Mouse (Mus musculus) kidney, postnatal 36 days (tissue): ENCODE results near the gene Mettl23.
"Not testable (repeated sequence)": the region's sequence is repeated elsewhere in the genome, so short reads cannot be mapped to it uniquely, and the experiment has no call there.

Source experiments
- DNase-seq, 2 experiments: peaks; one replicate each; pipeline ENCODE4 v3.0.0; 2021 to 2022; ENCODE audit warnings: mixed read lengths in 2 of 2

Mettl23 gene

DNA sequence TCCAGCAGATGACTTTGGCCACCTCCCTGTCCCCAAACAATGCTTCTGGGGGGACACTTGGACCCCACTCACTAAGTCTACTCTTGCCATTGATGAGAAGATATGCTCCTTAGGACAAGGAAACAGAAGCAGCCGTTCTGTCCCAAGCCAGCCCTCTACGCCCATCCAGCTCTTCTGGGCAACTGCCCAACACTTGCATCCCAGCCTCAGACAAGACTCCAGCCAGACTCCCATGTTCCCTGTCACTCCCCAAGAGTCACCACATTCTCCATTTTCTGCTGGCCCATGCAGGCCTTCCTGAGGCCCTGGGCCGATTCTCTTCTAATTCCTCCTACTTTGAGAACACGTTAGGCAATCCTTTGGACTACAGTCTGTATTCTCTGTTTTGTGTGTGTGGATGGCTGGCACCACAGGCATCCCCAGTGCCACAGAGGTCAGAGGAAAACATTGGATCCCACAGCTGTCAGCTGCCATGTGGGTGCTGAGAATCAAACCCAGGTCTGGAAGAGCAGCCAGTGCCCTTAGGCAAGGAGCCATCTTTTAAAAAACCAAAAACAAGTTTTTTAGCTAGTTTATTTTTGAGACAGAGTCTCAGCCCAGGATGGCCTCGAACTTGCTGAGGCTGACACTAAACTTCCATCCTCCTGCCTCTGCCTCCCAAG is 23.0 kb upstream of the Mettl23 start:
- DNase-seq: no peak

DNA sequence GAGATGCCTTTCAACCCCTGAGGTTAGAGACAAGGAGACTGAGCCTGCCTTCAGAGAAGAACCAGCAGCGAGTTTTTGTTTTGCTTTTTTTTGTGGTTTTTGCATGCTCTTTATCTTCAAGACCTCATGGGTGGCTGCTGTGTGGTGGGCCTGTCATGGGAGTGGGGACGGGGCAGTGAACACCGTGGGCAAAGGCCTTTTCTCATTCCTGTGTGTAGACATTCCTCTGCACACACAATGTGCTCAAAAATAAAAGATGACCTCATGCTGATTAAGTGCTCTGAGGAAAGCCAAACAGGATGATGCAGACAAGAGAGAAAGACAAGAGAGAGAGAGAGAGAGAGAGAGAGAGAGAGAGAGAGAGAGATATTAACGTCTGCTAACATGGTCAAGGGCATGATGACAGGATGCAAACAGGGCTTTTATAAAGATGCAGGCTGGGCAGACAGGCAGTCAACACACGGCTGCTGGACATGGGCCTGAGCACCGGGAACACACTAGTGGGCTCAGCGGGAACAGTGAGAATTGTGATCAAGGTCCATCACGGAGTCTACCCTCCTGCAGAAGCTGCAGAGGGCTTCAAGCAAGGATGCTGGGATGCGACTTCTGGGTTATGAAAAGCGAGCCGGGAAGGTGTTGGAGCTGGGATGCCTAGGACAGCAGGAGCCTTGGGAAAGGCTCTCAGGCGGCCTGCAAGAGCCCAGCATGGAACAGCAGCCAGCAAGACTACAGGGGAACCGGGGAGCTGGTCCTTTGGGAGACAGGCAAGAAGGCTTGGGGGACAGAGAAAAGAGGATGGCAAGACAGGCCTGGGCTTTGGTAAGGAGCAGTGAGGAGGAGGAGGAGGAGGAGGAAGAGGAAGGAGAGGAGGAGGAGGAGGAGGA is 21.8 kb upstream of the Mettl23 start:
- no peak for DNase-seq

DNA sequence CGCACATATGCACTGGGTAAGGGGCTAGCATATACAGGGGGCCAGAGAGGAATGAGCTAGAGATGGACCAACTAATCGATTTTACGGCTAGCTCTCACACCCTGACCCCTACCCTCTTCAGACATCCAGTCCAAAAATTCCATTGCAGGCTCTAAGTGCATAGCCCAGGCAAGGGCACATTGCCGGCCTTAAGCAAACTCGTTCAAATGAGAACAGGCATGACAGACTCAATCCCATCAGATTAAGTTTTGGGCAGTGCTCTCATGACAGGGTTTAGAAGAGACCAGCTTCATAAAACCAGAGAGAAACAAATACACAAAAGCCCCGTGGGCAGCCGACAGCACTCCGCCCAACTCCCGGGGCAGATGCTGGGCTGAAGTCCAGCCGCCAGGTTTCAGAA is 20.9 kb upstream of the Mettl23 start:
- DNase-seq: no peak

DNA sequence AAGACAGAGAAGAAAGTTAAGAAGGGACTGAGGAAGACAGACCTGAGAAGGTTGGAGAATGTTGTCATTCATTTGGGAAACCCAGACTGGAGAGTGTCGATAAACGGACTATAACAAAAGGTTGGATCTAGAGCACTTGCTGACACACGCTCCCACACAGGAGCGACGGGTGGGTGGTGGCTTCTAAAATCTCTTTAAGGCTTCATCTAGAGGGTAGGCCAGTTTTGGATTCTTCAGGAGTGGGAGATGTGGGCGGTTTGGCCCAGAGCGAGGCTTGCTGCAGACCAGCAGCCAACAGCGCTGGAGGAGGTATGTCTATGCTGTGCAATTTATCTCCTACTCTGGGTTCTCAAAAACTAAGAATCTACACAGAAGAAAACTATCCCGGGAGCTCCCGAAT is 20.5 kb upstream of the Mettl23 start:
- DNase-seq: no peak

GRCm38 (mm10) chr11:116823255-116823654 is 19.8 kb upstream of the Mettl23 start:
- DNase-seq: no peak

GRCm38 (mm10) chr11:116823885-116824284 is 19.2 kb upstream of the Mettl23 start:
- not testable (repeated sequence) for DNase-seq

DNA sequence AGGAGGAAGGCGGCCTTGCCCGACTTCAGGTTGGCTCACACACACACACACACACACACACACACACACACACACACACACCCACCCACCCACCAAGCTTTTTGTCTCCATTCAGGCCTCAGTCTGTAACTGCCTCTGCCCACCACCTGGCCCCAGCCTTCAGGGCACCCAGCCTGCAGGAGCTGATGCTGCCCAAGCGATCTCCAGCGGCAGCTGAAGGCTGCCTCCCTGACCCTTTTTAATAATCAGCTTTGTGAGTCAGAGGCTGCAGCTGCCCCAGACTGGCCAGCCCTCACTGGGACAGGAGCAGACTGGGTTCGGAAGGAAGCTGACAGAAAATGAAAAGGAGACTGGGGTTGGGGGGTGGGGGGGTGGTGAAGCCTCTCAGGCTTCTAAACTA is 17.8 kb upstream of the Mettl23 start:
- DNase-seq: no peak

- DNase-seq: no peak
Measured at GRCm38 (mm10) chr11:116826550-116827504, 16.3 kb upstream of the Mettl23 start.

DNA sequence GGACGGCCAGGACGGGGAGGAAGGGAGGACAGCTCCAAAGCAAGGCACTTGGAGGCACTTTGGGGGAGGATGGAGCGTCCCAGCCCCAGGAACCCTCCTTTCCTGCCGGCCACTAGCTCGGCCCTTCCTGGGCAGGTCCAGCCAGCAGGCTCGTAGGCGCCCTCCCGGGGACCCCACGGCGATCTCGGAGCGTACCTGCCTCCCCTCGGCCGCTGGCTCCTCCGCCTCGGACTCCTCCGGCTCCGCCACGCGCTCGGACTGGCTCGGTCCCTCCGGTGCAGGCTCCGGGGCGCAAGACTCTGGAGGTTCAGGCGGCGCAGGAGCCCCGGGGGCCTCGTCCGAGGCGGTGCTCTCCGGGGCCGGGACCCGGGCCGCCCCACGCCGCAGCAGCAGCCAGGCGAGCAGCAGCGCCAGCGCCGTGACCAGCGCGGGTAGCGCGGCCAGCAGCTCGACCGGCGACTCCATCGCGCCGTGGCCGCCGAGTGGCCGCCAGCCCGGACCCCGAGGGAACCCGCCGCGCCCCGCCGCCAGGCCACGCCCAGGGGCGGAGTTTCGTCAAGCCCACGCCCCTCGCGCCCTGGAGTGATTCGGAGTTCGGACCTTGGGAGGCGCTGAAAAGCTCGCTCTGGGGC is 15.4 kb upstream of the Mettl23 start, which contains the start of gene Mxra7:
Mxra7 (minus strand) TSS at position 513 of the 632 bp plus-strand sequence.
- peak; percentile 72 to 90 for DNase-seq

DNA sequence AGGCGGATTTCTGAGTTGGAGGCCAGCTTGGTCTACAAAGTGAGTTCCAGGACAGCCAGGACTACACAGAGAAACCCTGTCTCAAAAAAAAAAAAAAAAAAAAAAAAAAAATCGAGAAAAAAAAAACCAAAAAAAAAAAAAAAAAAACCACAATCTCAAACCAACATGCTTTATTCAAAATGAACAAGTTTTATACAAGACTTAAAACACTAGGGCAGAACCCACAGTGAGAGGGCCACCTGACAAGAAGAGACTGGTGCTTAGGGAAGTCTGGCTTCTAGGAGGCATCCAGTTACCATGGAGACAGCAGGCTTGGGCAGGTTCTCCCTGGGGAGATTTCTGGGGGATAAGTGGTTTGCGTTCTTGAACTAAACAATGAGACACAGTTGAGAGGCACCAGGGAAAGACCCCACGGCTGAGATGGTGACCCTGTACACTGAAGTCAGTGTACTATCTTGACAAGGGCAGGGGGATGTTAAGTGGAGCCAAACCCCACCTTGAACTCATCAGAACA is 10.8 kb upstream of the Mettl23 start:
- no peak for DNase-seq

DNA sequence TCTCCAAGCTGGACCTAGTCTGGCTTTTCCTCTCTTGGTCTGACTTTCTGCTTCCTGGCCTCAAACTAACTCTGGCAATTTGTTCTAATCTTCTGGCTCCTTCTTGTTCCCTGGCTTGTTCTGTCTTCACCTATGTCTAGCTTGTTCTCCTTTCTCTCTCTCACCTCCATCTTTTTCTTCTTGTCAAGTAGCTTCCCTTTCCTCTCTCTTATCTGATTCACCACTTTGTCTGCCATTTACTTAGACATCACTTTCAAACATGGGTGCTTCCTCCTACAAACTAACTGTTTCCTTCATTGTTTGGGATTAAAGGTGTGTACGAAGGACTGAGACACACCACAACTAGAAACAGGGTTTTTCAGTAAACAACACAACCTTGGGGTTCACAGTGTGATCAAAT is 8.1 kb upstream of the Mettl23 start:
- no peak for DNase-seq

- DNase-seq: no peak
Measured at GRCm38 (mm10) chr11:116836283-116836682, 6.8 kb upstream of the Mettl23 start.

- DNase-seq: no peak
Measured at GRCm38 (mm10) chr11:116837441-116837840, 5.6 kb upstream of the Mettl23 start.

GRCm38 (mm10) chr11:116838936-116839335 is 4.1 kb upstream of the Mettl23 start:
- peak in 1 of 2 experiments; percentile 26 for DNase-seq

DNA sequence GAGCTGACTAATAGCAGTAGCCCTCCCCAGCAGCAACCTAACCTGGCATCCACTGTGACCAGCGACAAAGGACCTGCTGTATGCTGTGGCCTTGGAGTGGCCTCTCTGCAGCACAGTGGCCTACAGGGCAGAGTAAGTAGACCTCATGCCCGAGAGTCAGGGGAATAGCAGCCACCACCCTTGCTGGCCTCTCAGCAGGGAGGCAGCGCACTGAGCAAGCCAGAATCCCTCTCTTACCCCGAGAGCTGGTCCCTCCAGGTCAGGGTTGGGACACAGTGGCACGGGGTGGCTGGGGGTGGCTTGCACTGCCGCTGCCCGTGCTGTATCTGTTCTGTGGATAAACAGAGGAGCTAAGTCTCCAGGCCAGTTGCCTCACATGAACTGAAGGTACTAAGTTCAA is 3.5 kb upstream of the Mettl23 start:
- no peak for DNase-seq

DNA sequence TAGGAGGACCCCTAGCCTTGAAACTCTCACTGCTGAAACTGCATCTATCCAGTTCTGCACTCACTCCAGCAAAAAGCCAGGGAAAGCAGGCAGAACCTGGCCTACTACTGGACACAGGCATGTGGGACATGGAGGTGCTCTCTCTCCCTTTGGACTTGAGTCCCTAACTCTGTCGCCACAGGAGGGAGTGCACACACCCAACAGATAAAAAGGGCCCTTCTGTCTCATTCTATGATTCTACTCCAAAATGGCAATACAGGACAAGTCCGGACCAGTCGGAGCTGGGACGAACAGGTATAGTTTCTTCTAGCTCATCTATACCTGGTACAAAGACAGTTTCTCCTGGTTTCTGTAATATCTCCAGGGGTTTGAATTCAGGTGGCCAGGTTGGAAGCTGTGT is 2.3 kb upstream of the Mettl23 start:
- no peak for DNase-seq

GRCm38 (mm10) chr11:116842531-116843260 is 382 bp upstream of the Mettl23 start:
- peak; percentile 61 to 77 for DNase-seq

GRCm38 (mm10) chr11:116846593-116847181 is 3.6 kb downstream of the Mettl23 start:
- DNase-seq: no peak

DNA sequence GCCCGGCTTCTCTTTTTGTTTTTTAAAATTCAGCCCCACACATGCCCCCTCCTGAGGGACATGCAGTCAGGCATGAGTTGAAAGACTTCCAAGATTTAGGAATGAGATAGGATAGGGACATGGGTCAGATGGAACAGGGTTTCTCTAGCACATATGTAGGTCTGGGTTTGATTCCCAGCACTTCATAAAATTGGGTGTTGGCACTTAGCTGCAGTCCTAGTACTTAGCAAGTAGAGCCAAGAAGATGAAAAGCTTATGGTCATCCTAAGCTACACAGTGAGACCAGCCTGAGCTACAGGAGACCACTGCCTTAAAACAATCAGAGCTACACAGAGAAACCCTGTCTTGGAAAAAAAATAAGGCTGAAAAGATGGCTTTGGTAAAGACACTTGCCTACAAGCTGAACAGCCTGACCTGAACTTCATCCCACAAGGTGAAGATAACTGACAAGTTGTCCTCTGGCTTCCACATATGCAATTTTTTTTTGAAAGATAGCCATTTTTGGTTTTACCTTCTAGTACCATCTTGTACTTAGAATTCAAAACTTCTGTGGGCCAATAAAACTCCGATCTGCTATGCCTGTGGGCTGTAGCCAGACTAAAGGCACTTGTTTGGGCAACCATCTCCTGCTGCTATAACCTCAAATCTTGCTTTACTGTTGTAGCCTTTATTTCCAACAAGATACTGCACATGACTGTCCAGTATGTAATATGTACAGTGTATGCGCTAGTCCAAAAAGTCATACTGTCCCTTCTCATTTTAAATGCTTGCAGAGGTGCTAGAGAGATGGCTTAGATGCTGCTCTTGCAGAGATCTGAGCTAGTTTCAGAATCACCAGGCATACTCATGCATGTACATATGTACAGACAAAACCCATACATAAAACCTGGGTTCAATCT is 4.4 kb downstream of the Mettl23 start:
- DNase-seq: no peak
